Mouse (Mus musculus): Measurements from ENCODE around the gene Cpn1.

- TF ChIP-seq CTCF (IDR thresholded peaks at IDR 0.05) (peak; percentile 31), EP300 (IDR thresholded peaks at IDR 0.05) (no peak)
Measured at GRCm38 (mm10) chr19:43922963-43923362, 63.4 kb downstream of the Cpn1 start.

Measured in lung, postnatal 0 days (tissue).